Mouse (Mus musculus): ENCODE measurements at regions not wholly inside any gene's neighbourhood (a gene's known extent, or its start where the extent isn't known, plus 50 kb on each side); places are given as distances from the start of the nearest gene placed in this dataset.

DNA sequence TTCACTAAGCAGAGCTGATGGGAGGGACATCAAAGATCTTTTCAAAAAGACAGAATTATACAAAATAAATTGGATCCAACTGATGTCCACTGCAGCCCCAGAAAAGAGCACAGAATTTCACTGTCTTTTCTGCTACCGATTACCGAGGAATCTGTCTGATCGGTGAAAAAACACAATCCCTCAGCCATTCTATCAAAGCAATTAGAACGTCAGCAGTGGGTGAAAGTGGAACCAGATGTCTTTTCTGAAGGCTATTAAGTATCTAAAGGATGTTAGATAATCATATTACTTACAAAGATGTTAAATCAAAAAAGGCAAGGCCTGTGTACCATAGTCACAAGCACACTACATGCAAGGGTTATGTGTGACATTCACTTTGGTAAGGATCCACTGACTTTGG, 315.2 kb downstream of the Dcdc2c start:
- Histone ChIP-seq H3K9ac (ENCODE audit: low read depth, low read length) (no peak overlapping the region), H3K4me2 (ENCODE audit: low read length) (no peak overlapping the region), H3K27ac (no peak overlapping the region), H3K9me3 (replicated peaks; ENCODE audit: low read length) (no peaks in the 10 kb centered on the region), H3K27me3 (ENCODE audit: insufficient read depth, low read length) (no peaks in the 10 kb centered on the region), H3K4me1 (replicated peaks; ENCODE audit: insufficient read depth, low read length) (no peaks in the 10 kb centered on the region), H3K4me3 (replicated peaks; ENCODE audit: low read depth, low read length) (no peak overlapping the region), H3K36me3 (ENCODE audit: insufficient read depth, low read length) (no peaks in the 10 kb centered on the region)
- TF ChIP-seq CTCF (IDR thresholded peaks at IDR 0.05; ENCODE audit: low read depth): no peak
- WGBS: 57% methylated on average over 4 of the region's 4 CpGs
- DNase-seq (ENCODE audit: low spot score) (no peak), ATAC-seq (replicated peaks; ENCODE audit: low FRiP score, low read depth) (no peak)

DNA sequence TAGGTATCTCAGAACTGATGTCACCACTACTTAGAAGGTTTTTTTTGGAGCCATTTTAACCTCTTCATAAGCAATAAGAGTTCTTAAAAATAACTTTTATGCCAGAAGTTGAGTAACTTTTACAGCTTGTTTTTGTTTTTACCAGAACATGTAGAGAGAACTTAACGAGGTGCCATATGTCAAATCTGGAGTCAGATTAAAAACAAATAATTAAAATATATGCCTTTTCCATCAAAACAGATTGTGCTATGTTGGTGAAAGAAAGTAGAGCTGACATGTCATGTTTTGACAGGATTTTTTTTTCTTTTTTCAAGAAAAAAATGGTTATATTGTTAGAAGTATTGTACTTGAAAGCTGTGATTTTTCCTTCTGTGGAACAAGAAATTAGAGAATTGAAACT, 349.4 kb downstream of the Dcdc2c start:
- WGBS: 71% methylated on average over 1 of the region's 1 CpGs
- DNase-seq (ENCODE audit: low spot score): no peak

GRCm38 (mm10) chr12:28186695-28187094, 365.5 kb downstream of the Dcdc2c start:
- no peak overlapping the region for H3K4me3 ChIP-seq (replicated peaks; ENCODE audit: low read depth, low read length)
- H3K9ac ChIP-seq (ENCODE audit: low read depth, low read length): no peak overlapping the region
- TF ChIP-seq CTCF (IDR thresholded peaks at IDR 0.05; ENCODE audit: low read depth): no peak
- H3K4me2 ChIP-seq (ENCODE audit: low read length): no peak overlapping the region
- no peak overlapping the region for H3K27ac ChIP-seq
- H3K9me3 ChIP-seq (replicated peaks; ENCODE audit: low read length): no peaks in the 10 kb centered on the region
- ATAC-seq (replicated peaks; ENCODE audit: low FRiP score, low read depth) (no peak), DNase-seq (ENCODE audit: low spot score) (no peak)
- no peaks in the 10 kb centered on the region for H3K36me3 ChIP-seq (ENCODE audit: insufficient read depth, low read length)
- no peaks in the 10 kb centered on the region for H3K27me3 ChIP-seq (ENCODE audit: insufficient read depth, low read length)
- H3K4me1 ChIP-seq (replicated peaks; ENCODE audit: insufficient read depth, low read length): no peaks in the 10 kb centered on the region

More for the DNA sequence above, 349.4 kb downstream of the Dcdc2c start:
- Histone ChIP-seq H3K27me3 (ENCODE audit: insufficient read depth, low read length) (no peaks in the 10 kb centered on the region), H3K4me1 (replicated peaks; ENCODE audit: insufficient read depth, low read length) (no peaks in the 10 kb centered on the region), H3K27ac (no peak overlapping the region), H3K4me2 (ENCODE audit: low read length) (no peak overlapping the region), H3K9ac (ENCODE audit: low read depth, low read length) (no peak overlapping the region), H3K36me3 (ENCODE audit: insufficient read depth, low read length) (no peaks in the 10 kb centered on the region), H3K4me3 (replicated peaks; ENCODE audit: low read depth, low read length) (no peak overlapping the region), H3K9me3 (replicated peaks; ENCODE audit: low read length) (no peaks in the 10 kb centered on the region)
- ATAC-seq (replicated peaks; ENCODE audit: low FRiP score, low read depth): no peak
- no peak for TF ChIP-seq CTCF (IDR thresholded peaks at IDR 0.05; ENCODE audit: low read depth)

- Histone ChIP-seq H3K4me3 (replicated peaks; ENCODE audit: low read depth, low read length) (no peak overlapping the region), H3K9me3 (replicated peaks; ENCODE audit: low read length) (no peaks in the 10 kb centered on the region), H3K36me3 (ENCODE audit: insufficient read depth, low read length) (no peaks in the 10 kb centered on the region), H3K4me1 (replicated peaks; ENCODE audit: insufficient read depth, low read length) (no peaks in the 10 kb centered on the region), H3K9ac (ENCODE audit: low read depth, low read length) (no peak overlapping the region), H3K27ac (no peak overlapping the region), H3K27me3 (ENCODE audit: insufficient read depth, low read length) (no peaks in the 10 kb centered on the region), H3K4me2 (ENCODE audit: low read length) (no peak overlapping the region)
- 72% methylated on average over 2 of the region's 2 CpGs for WGBS
- ATAC-seq (replicated peaks; ENCODE audit: low FRiP score, low read depth): no peak
- DNase-seq (ENCODE audit: low spot score): peak; percentile 5
- peak; percentile 44 for TF ChIP-seq CTCF (IDR thresholded peaks at IDR 0.05; ENCODE audit: low read depth)
Measured at GRCm38 (mm10) chr12:28181265-28181664, 370.9 kb downstream of the Dcdc2c start.

DNA sequence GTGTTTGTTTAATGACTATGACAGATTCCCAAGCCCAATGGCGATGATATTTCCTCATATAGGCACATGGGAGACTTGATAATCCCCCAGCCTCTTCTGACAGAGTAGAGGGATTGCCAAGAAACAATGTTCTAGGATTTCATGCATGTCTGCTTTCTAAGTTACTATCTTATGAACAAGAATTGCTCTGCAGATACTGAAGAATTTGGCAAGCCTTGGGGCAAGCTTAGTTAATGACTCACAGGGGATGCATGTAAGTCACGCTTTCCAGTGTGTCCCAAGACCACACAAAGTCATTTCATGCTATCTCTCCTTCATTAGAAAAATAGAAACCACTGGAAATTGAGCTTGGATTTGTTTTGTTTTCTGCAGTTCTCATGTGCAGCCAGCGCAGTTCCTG, 376.2 kb downstream of the Dcdc2c start:
- Histone ChIP-seq H3K27ac (no peak overlapping the region), H3K4me1 (replicated peaks; ENCODE audit: insufficient read depth, low read length) (no peaks in the 10 kb centered on the region), H3K9me3 (replicated peaks; ENCODE audit: low read length) (no peaks in the 10 kb centered on the region), H3K4me2 (ENCODE audit: low read length) (no peak overlapping the region), H3K9ac (ENCODE audit: low read depth, low read length) (no peak overlapping the region), H3K36me3 (ENCODE audit: insufficient read depth, low read length) (no peaks in the 10 kb centered on the region), H3K27me3 (ENCODE audit: insufficient read depth, low read length) (no peaks in the 10 kb centered on the region), H3K4me3 (replicated peaks; ENCODE audit: low read depth, low read length) (no peak overlapping the region)
- WGBS: 58% methylated on average over 3 of the region's 3 CpGs
- DNase-seq (ENCODE audit: low spot score) (no peak), ATAC-seq (replicated peaks; ENCODE audit: low FRiP score, low read depth) (no peak)
- TF ChIP-seq CTCF (IDR thresholded peaks at IDR 0.05; ENCODE audit: low read depth): no peak

- no peak for TF ChIP-seq CTCF (IDR thresholded peaks at IDR 0.05; ENCODE audit: low read depth)
Measured at GRCm38 (mm10) chr12:28174078-28174477, 378.1 kb downstream of the Dcdc2c start.

GRCm38 (mm10) chr12:28158786-28159185, 393.4 kb downstream of the Dcdc2c start:
- TF ChIP-seq CTCF (IDR thresholded peaks at IDR 0.05; ENCODE audit: low read depth): no peak
- no peak overlapping the region for H3K27ac ChIP-seq
- no peaks in the 10 kb centered on the region for H3K36me3 ChIP-seq (ENCODE audit: insufficient read depth, low read length)
- no peaks in the 10 kb centered on the region for H3K4me1 ChIP-seq (replicated peaks; ENCODE audit: insufficient read depth, low read length)
- no peak overlapping the region for H3K4me2 ChIP-seq (ENCODE audit: low read length)
- H3K9me3 ChIP-seq (replicated peaks; ENCODE audit: low read length): no peaks in the 10 kb centered on the region
- 92% methylated on average over 1 of the region's 1 CpGs for WGBS
- H3K27me3 ChIP-seq (ENCODE audit: insufficient read depth, low read length): no peaks in the 10 kb centered on the region
- ATAC-seq (replicated peaks; ENCODE audit: low FRiP score, low read depth) (no peak), DNase-seq (ENCODE audit: low spot score) (no peak)
- H3K4me3 ChIP-seq (replicated peaks; ENCODE audit: low read depth, low read length): no peak overlapping the region
- no peak overlapping the region for H3K9ac ChIP-seq (ENCODE audit: low read depth, low read length)

More at GRCm38 (mm10) chr12:28174078-28174477, 378.1 kb downstream of the Dcdc2c start:
- Histone ChIP-seq H3K4me3 (replicated peaks; ENCODE audit: low read depth, low read length) (no peak overlapping the region), H3K4me1 (replicated peaks; ENCODE audit: insufficient read depth, low read length) (no peaks in the 10 kb centered on the region), H3K27me3 (ENCODE audit: insufficient read depth, low read length) (no peaks in the 10 kb centered on the region), H3K9me3 (replicated peaks; ENCODE audit: low read length) (no peaks in the 10 kb centered on the region), H3K4me2 (ENCODE audit: low read length) (no peak overlapping the region), H3K9ac (ENCODE audit: low read depth, low read length) (no peak overlapping the region), H3K36me3 (ENCODE audit: insufficient read depth, low read length) (no peaks in the 10 kb centered on the region), H3K27ac (no peak overlapping the region)
- DNase-seq (ENCODE audit: low spot score) (no peak), ATAC-seq (replicated peaks; ENCODE audit: low FRiP score, low read depth) (no peak)
